Mouse (Mus musculus): ENCODE data around the gene Tmem39b.
"Not testable (repeated sequence)": the region's sequence is repeated elsewhere in the genome, so short reads cannot be mapped to it uniquely, and the experiment has no call there.

Gene Tmem39b

DNA sequence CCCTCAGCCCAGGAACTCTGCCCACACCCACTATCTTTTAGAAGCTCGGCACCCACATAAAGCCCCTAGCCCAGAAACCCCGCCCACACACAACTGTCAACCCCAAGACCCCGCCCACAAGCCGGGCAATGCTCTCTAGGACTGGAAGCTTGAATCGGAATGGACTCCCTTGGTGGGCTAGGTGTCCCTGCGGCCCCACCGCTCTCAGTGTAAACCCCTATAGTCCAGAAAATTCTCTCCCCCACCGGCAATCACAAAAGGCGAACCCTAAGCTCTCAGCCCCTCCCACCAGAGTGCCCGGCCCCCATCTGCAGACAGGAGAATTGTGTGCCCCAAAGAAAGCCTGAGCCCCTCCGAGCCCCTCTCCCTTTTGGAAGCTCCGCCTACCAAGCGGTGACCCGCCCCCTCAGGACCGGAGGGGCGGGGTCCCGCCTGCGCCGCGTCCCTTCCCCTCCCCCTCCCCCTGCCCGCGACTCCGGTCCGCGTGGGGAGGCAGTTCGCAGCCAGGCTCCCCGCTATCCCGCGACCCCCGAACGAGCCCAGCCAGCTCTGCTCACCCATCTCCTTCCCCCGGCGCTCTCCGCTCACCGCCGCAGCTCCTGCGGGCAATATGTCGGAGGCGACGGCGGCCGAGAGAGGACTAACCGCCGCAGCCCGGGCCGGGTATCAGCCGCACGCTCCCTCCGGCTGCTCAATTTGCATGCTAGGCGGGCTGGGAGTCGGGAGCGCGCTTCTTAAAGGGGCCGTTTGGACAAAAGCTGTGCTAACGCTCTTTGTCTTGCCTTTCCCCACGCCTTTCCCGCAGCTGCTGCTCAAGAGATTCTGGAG, at the start of gene Tmem39b:
Gene Tmem39b (minus strand): TSS at position 681 of the 828 bp plus-strand sequence.
- peak; percentile 85 for DNase-seq (ENCODE audit: low spot score)

DNA sequence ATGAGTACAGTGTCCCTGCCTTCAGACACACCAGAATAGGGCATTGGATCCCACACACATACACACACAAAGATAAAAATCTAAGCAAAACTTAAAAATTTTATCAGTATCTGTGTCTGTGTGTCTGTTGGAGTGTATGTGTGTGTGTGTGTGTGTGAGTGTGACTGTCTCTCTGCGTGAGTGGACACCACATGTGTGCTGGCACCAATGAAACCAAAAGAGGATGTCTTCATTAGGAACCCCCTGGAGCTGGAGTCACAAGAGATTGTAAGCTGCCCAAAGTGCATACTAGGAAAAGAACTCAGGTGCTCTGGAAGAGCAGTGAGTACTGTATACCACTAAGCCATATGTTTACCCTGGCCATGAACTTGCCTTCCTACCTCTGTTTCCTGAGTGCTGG, 49.5 kb upstream of the Tmem39b start:
- DNase-seq (ENCODE audit: low spot score), result no peak

DNA sequence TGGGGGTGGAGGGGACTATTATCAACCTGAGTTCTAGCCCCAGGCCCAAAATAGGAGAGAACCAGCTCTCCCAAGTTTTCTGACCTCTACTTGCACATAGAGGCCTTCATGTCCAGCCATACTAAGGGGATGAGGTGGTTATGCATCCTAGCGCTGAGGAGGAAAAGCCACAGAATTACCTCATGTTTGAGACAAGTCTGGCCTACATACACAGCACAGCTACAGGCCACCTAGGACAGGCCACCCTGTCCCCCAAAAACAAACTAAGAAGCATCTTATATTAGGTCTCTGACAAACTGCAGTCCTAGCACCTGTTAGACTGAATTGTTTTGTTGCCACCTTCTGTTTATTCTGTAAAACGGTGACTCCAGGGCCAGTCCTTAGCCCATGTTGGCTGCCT, 46.9 kb upstream of the Tmem39b start:
- no peak for DNase-seq (ENCODE audit: low spot score)

- no peak for DNase-seq (ENCODE audit: low spot score)
Measured at GRCm38 (mm10) chr4:129743010-129743390, 46.4 kb upstream of the Tmem39b start.

GRCm38 (mm10) chr4:129742232-129743009, 45.8 kb upstream of the Tmem39b start, which contains the start of gene Khdrbs1:
Gene Khdrbs1 (minus strand): TSS chr4:129742303.
- DNase-seq (ENCODE audit: low spot score), result peak; percentile 98

GRCm38 (mm10) chr4:129741974-129742231, 45.3 kb upstream of the Tmem39b start:
- no peak for DNase-seq (ENCODE audit: low spot score)

GRCm38 (mm10) chr4:129741251-129741973, 44.8 kb upstream of the Tmem39b start:
- DNase-seq (ENCODE audit: low spot score), result peak; percentile 61

- no peak for DNase-seq (ENCODE audit: low spot score)
Measured at GRCm38 (mm10) chr4:129739111-129739645, 42.5 kb upstream of the Tmem39b start.

DNA sequence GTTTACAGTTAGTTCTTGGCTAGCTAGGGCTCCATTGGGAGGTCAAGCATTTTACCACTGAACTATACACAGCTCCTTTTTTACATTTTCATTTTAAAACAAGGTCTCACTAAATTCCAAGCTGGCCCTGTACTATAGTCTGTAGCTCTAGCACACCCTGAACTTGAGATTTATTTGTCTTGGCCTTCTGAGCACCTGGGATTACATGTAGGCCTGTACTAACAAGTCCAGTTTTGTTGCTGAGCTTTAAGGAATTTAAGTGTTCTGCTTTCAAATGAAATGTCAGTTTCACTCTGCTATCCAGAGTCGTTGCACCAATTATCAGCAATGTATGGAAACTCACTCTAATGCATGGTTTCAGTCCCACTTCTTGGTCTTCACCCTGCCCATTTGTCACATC, 39.5 kb upstream of the Tmem39b start:
- no peak for DNase-seq (ENCODE audit: low spot score)

- DNase-seq (ENCODE audit: low spot score), result not testable (repeated sequence)
Measured at GRCm38 (mm10) chr4:129735485-129735884, 38.8 kb upstream of the Tmem39b start.

- no peak for DNase-seq (ENCODE audit: low spot score)
Measured at GRCm38 (mm10) chr4:129731423-129731822, 34.8 kb upstream of the Tmem39b start.

GRCm38 (mm10) chr4:129716310-129716709, 19.7 kb upstream of the Tmem39b start:
- DNase-seq (ENCODE audit: low spot score), result no peak

DNA sequence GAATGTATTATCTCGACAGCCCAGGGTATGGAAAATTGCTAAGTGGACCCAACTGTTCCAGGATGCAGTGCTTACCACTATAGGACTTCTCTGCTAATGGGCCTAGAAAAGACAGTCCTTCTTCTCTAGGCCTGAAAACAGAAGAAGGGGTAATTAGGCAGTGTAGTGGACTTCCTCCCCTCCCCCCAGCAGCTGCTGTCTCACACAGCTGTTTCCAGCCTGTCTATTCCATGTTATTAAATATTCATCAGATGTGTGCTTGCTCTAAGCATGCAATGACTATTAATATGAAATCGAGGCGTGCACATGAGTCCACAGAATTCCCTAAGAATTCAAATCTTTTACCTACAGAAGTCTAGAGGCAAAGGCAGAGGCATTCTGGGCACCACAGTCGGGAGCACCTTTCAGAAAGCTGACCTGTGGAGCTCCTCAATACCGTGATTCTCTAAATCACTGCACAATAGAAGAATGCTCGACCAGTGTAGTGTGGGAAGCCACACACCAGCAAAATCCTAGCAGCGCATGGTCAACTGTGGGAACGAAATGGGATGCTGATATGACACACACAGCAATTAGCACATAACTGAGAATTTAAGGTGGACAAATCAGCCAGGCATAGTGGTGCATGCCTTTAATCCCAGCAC, 13.0 kb upstream of the Tmem39b start:
- DNase-seq (ENCODE audit: low spot score), result no peak

DNA sequence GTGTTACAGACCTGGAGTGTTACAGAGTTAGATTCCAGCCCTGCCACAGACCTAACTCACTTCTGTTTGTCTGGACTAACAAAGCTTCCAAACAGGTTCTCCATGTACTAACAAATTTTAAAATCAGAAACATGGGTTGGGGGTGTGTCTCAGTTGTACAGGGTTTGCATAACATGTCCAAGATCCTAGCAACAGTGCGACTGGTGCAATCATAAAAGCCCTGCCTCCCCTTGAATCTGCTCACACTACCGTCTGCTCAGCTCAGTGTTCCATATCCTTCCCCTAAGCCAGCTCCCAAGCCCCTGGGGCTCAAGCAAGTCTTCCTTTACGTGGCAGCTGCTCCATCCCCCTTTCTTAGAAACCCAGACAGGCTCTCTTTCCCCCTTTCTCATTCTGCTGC, 10.1 kb upstream of the Tmem39b start:
- no peak for DNase-seq (ENCODE audit: low spot score)

GRCm38 (mm10) chr4:129702454-129702853, 5.8 kb upstream of the Tmem39b start:
- no peak for DNase-seq (ENCODE audit: low spot score)

GRCm38 (mm10) chr4:129701503-129702377, 5.1 kb upstream of the Tmem39b start:
- DNase-seq (ENCODE audit: low spot score), result peak; percentile 83

GRCm38 (mm10) chr4:129700661-129701060, 4.0 kb upstream of the Tmem39b start:
- not testable (repeated sequence) for DNase-seq (ENCODE audit: low spot score)

GRCm38 (mm10) chr4:129700216-129700615, 3.6 kb upstream of the Tmem39b start:
- DNase-seq (ENCODE audit: low spot score), result no peak

GRCm38 (mm10) chr4:129697191-129697590, 553 bp upstream of the Tmem39b start:
- DNase-seq (ENCODE audit: low spot score), result no peak

- no peak for DNase-seq (ENCODE audit: low spot score)
Measured at GRCm38 (mm10) chr4:129695815-129696157, 852 bp downstream of the Tmem39b start.

GRCm38 (mm10) chr4:129684531-129684930, 12.1 kb downstream of the Tmem39b start:
- no peak for DNase-seq (ENCODE audit: low spot score)
